ENCODE assay signal across 8 mouse cellular contexts in genomic region chr11:19962796-19963195, GRCm38 (mm10). TPM values are rescaled to one million over a fixed set of nuclear protein-coding genes. Genes with fewer than 3 reads are reported as not detected.
DNase-seq lines count a peak whose midpoint lies in the region; ATAC-seq and TF ChIP-seq lines count a peak whose summit lies in the region.

No protein-coding gene starts in this region.

- peaks cover 24% of the 10 kb centered on the region for H3K4me1 ChIP-seq in hindbrain, embryonic 15.5 days (replicated peaks)
- peaks cover 10 to 43% of the 10 kb centered on the region in 2 experiments for H3K4me1 ChIP-seq in liver, embryonic 14.5 days (replicated peaks; ENCODE audit: control insufficient read depth in 2 of 2, insufficient read depth in 2 of 2, low read length in 1 of 2)

- TF ChIP-seq EP300 in liver, embryonic 14.5 days (IDR thresholded peaks at IDR 0.05; ENCODE audit: low read depth): no peak

- no peaks in the 10 kb centered on the region for H3K27me3 ChIP-seq in hindbrain, embryonic 15.5 days
- no peaks in the 10 kb centered on the region for H3K27me3 ChIP-seq in liver, embryonic 14.5 days (ENCODE audit: control insufficient read depth, insufficient read depth, low read length)

- H3K36me3 ChIP-seq in hindbrain, embryonic 15.5 days: no peaks in the 10 kb centered on the region
- H3K36me3 ChIP-seq in liver, embryonic 14.5 days (replicated peaks; ENCODE audit: control insufficient read depth, insufficient read depth, low read depth): no peaks in the 10 kb centered on the region

- WGBS in hindbrain, embryonic 15.5 days: 27% methylated on average over 5 of the region's 5 CpGs
- WGBS in liver, embryonic 14.5 days (ENCODE audit: insufficient replicate concordance): 6% methylated on average over 5 of the region's 5 CpGs

- TF ChIP-seq CTCF in liver, embryonic 14.5 days (IDR thresholded peaks at IDR 0.05; ENCODE audit: low read depth): no peak

- no peak overlapping the region for H3K27ac ChIP-seq in hindbrain, embryonic 15.5 days (replicated peaks)
- H3K27ac ChIP-seq in liver, embryonic 14.5 days: no peak overlapping the region

- H3K4me3 ChIP-seq in hindbrain, embryonic 15.5 days: no peak overlapping the region
- H3K4me3 ChIP-seq in liver, embryonic 14.5 days (ENCODE audit: insufficient read depth in 1 of 2, low read depth in 2 of 2, low read length in 2 of 2): no peak overlapping the region

- DNase-seq in CD4-positive helper T cell, adult 2 months (ENCODE audit: low read depth, low spot score): peak; percentile 33
- no peak for DNase-seq in liver, embryonic 14.5 days (ENCODE audit: low read depth in 3 of 3, low spot score in 3 of 3)
- no peak for DNase-seq in right cerebral cortex, postnatal 10 days (ENCODE audit: low spot score in 2 of 2)
- no peak for DNase-seq in spleen, postnatal 4 days (ENCODE audit: low spot score in 2 of 2)
- DNase-seq in left cerebral cortex, postnatal 14 days (ENCODE audit: low spot score in 2 of 2): no peak

- H3K9ac ChIP-seq in hindbrain, embryonic 15.5 days: no peak overlapping the region
- no peak overlapping the region for H3K9ac ChIP-seq in liver, embryonic 14.5 days (replicated peaks)

- ATAC-seq in CD4-positive, CD25-positive, alpha-beta regulatory T cell, adult 4 months: peak; percentile 61
- peak; percentile 51 for ATAC-seq in hindbrain, embryonic 15.5 days (ENCODE audit: low FRiP score, low read depth)
- ATAC-seq in liver, embryonic 14.5 days (ENCODE audit: insufficient read depth): peak; percentile 45; the same call in 1 of the 2 replicates
- ATAC-seq in granulocyte monocyte progenitor cell, adult 5-6 weeks (replicated peaks; ENCODE audit: poor library complexity, severe bottlenecking): no peak

- no peak overlapping the region for H3K4me2 ChIP-seq in hindbrain, embryonic 15.5 days
- no peak overlapping the region for H3K4me2 ChIP-seq in liver, embryonic 14.5 days (ENCODE audit: low read depth)

- H3K9me3 ChIP-seq in hindbrain, embryonic 15.5 days: no peaks in the 10 kb centered on the region
- no peaks in the 10 kb centered on the region for H3K9me3 ChIP-seq in liver, embryonic 14.5 days (ENCODE audit: control insufficient read depth, low read length)

- intact Hi-C loops in left cerebral cortex, postnatal 14 days (cut with DNase I): no loop called here

RNA-seq across cellular contexts. Expression of gene Spred2, which starts 38.6 kb away (rescaled TPM):
- 1 to 10 TPM; 2.8 to 4.4 TPM for polyA plus RNA-seq in CD4-positive, CD25-positive, alpha-beta regulatory T cell, adult 4 months (2017; shearing (Covaris generic))
- polyA plus RNA-seq in hindbrain, embryonic 15.5 days (2015; fragmentation: Nextera tagmentation; extraction: Ambion mirVana): 6.9 and 7.3 TPM in 2 replicates
- polyA plus RNA-seq in liver, embryonic 14.5 days (2012; rRNA removed): 3.1 and 3.4 TPM in 2 replicates
- polyA plus RNA-seq in liver, embryonic 14.5 days (2014; fragmentation: Nextera tagmentation; extraction: Ambion mirVana): 1.0 and 1.3 TPM in 2 replicates
- 16.8 and 19.4 TPM in 2 replicates for total RNA-seq in granulocyte monocyte progenitor cell, adult 5-6 weeks (2014; fragmentation: Nextera tagmentation)
- total RNA-seq in granulocyte monocyte progenitor cell, adult 5-6 weeks (2017): 4.6 and 6.8 TPM in 2 replicates
- 10 to 100 TPM; 84.3 to 85.1 TPM for total RNA-seq in left cerebral cortex, postnatal 14 days (2021)
